Mouse (Mus musculus) neural tube, embryonic 13.5 days (tissue): Measurements from ENCODE around the gene Fbxl14. TPM values are rescaled to one million over a fixed set of nuclear protein-coding genes. Genes with fewer than 3 reads are reported as not detected.
"Not testable (repeated sequence)": the region's sequence is repeated elsewhere in the genome, so short reads cannot be mapped to it uniquely, and the experiment has no call there.

Experiments used
- ATAC-seq: fragments of 200-750 bp; cut with Nextera tagmentation; 2 replicates; pipeline ENCODE4 v1.8.0; 2017; ENCODE audit warnings: low read depth, mild to moderate bottlenecking, moderate TSS enrichment, moderate library complexity
- H3K27ac ChIP-seq: fragments of 300-500 bp; sonication (generic); replicated peaks from 2 replicates; pipeline ENCODE4 v1.5.1; 2015; ENCODE audit warnings: moderate library complexity, mild to moderate bottlenecking, inconsistent platforms
- H3K27me3 ChIP-seq: fragments of 300-500 bp; sonication (generic); 2 replicates; pipeline ENCODE4 v1.6.1; 2015; ENCODE audit warnings: mild to moderate bottlenecking, inconsistent platforms
- H3K36me3 ChIP-seq: fragments of 300-500 bp; sonication (generic); 2 replicates; pipeline ENCODE4 v1.6.1; 2015; ENCODE audit warnings: mild to moderate bottlenecking, inconsistent platforms
- H3K4me1 ChIP-seq: fragments of 300-500 bp; sonication (generic); replicated peaks from 2 replicates; pipeline ENCODE4 v1.6.1; 2015; ENCODE audit warnings: inconsistent platforms
- H3K4me2 ChIP-seq: fragments of 300-500 bp; sonication (generic); 2 replicates; pipeline ENCODE4 v1.6.1; 2015; ENCODE audit warnings: inconsistent platforms, mild to moderate bottlenecking, moderate library complexity
- H3K4me3 ChIP-seq: fragments of 300-500 bp; sonication (generic); 2 replicates; pipeline ENCODE4 v1.5.1; 2015; ENCODE audit warnings: mild to moderate bottlenecking, inconsistent platforms
- H3K9ac ChIP-seq: fragments of 300-500 bp; sonication (generic); 2 replicates; pipeline ENCODE4 v1.6.1; 2015; ENCODE audit warnings: moderate library complexity, mild to moderate bottlenecking, inconsistent platforms
- H3K9me3 ChIP-seq: fragments of 300-500 bp; sonication (generic); 2 replicates; pipeline ENCODE4 v1.6.1; 2016; ENCODE audit warnings: inconsistent platforms
- WGBS: fragments of 180-500 bp; shearing (Covaris S2); methylation state at CpG from one replicate; pipeline ENCODE4 v1.1.7; 2015; 5-methylcytosine and 5-hydroxymethylcytosine counted together
- polyA plus RNA-seq: library from polyadenylated mRNA; unstranded; fragments of >200 nt; fragmentation: Nextera tagmentation; extraction: Ambion mirVana; gene quantifications from 2 replicates; pipeline ENCODE4 v1.2.1, GENCODE M21; 2015

Gene Fbxl14
- polyA plus RNA-seq, 1 experiment from 2014 or later: 3.0 TPM

DNA sequence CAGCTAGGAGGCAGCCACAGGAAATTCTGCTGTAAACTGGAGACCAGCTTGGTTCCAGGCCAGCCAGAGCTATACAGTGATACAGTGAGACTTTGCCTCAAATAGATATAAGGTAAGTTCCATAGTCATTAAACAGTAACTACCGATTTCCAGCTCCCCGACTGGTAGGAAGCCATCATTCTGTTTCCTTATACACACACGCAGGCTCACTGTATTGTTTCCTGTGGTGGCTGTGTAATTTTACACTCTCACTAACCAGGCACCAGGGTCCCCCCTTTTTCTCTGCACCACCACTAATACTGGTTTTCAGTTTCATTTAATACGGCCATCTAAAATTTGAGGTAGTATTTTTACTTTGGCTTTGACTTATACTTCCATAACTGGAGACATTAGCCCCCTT is 5.5 kb upstream of the Fbxl14 start:
- peaks cover 16% of the 10 kb centered on the region for H3K4me1 ChIP-seq
- no peaks in the 10 kb centered on the region for H3K27me3 ChIP-seq
- WGBS: 89% methylated on average over 4 of the region's 4 CpGs
- no peak overlapping the region for H3K4me2 ChIP-seq
- no peak for ATAC-seq
- H3K4me3 ChIP-seq: no peak overlapping the region
- no peak overlapping the region for H3K9ac ChIP-seq
- no peaks in the 10 kb centered on the region for H3K36me3 ChIP-seq
- no peak overlapping the region for H3K27ac ChIP-seq
- H3K9me3 ChIP-seq: no peaks in the 10 kb centered on the region

DNA sequence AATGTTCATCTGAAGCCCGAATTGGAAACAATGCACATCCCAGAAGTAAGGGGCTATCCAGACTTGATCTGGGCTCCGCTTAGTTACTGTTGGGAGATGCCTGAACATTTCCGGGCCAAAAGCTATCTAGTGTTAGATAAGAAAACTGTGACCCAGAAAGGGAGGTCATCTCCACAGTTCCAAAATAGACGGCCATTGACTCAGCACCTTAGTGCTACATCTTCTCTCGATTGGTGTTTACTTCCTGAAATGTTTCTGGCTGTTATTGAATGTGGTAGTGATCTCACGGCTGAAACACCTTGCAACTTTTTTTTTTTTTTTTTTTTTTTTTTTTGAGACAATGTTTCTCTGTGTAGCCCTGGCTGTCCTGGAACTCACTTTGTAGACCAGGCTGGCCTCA is 3.5 kb upstream of the Fbxl14 start:
- H3K9ac ChIP-seq: no peak overlapping the region
- H3K4me3 ChIP-seq: no peak overlapping the region
- no peaks in the 10 kb centered on the region for H3K36me3 ChIP-seq
- peaks cover 25% of the 10 kb centered on the region for H3K4me1 ChIP-seq
- ATAC-seq: no peak
- no peak overlapping the region for H3K27ac ChIP-seq
- no peak overlapping the region for H3K4me2 ChIP-seq
- 87% methylated on average over 6 of the region's 6 CpGs for WGBS
- no peaks in the 10 kb centered on the region for H3K27me3 ChIP-seq
- H3K9me3 ChIP-seq: no peaks in the 10 kb centered on the region

DNA sequence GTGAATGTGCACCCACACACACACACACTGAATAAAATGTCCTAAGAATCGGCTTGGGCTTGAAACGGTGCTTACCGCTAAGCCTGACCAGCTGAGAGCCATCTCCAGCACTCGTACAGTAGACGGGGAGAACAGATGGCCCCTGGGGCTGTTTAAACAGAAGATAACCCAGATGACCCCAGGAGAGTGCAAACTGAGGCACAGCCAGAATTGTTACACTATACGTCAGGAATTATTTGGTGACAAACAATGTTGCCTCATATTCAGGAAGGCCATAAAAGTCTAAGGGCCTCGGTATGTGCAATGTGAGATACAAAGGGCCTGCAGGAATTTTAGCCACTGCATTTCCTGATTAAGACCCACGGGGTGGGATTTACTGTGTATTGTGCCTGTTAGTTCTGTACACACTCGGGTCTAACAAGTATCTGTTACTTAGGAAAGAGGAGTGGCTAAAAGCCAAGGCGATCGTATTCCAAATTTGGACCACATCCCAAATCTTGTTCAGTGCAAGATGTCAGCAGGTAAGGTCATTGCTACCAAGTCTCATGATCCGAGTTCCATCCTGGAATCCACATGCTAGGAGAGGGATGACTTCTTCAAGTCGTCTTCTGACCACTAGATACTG is 1.7 kb upstream of the Fbxl14 start:
- Histone ChIP-seq H3K4me2 (peak overlapping the region; percentile 68; the same call in 1 of the 2 replicates), H3K27ac (no peak overlapping the region), H3K4me3 (no peak overlapping the region), H3K9ac (peak overlapping the region; percentile 95; the same call in 1 of the 2 replicates), H3K4me1 (peaks cover 41% of the 10 kb centered on the region), H3K36me3 (no peaks in the 10 kb centered on the region), H3K27me3 (no peaks in the 10 kb centered on the region), H3K9me3 (no peaks in the 10 kb centered on the region)
- ATAC-seq: no peak
- WGBS: 46% methylated on average over 13 of the region's 13 CpGs

DNA sequence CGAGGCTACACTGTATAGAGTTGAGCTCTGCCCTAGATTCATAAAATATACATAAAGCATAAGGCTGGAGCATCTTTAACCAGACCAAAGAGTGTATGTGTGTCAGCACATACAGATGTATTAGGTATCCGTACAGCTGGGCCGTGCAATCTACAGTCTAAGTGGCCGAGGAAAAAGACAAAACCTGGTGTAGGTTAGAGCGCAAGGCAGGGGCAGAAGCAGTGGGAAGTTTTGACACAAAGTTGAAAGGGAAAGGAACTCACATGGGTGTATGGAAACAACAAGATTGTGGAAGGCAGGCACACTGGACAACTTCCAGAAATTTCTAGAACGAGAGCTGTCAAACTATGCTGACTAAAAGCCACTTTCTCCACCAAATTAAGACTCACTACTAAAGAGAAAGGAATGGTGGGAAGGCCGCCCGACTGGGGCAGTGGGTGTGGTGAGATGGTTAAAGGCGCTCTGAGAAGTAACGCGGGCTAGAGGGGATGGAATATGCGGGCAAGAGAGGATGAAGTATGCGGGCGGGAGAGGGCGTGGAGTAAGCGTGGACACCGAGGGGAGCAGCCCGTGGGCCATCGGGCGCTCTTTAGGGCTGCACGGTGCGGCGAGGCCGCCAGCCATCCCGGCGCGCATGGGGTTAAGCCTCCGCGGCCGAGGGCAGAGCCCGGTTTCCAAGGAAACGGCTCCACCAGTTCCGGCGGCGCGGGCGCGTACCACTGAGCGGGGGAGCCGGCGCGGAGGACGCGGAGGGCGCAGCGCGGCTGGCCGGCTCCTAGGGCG is 717 bp upstream of the Fbxl14 start:
- peak overlapping the region; percentile 100 for H3K27ac ChIP-seq
- no peaks in the 10 kb centered on the region for H3K9me3 ChIP-seq
- H3K36me3 ChIP-seq: peaks cover 6% of the 10 kb centered on the region; the same call in 1 of the 2 replicates
- peak overlapping the region; percentile 68 for H3K4me2 ChIP-seq
- peaks cover 51% of the 10 kb centered on the region for H3K4me1 ChIP-seq
- H3K27me3 ChIP-seq: no peaks in the 10 kb centered on the region
- peak overlapping the region; percentile 94 for H3K4me3 ChIP-seq
- peak overlapping the region; percentile 95 for H3K9ac ChIP-seq
- ATAC-seq: peak; percentile 90
- WGBS: 2% methylated on average over 47 of the region's 49 CpGs

DNA sequence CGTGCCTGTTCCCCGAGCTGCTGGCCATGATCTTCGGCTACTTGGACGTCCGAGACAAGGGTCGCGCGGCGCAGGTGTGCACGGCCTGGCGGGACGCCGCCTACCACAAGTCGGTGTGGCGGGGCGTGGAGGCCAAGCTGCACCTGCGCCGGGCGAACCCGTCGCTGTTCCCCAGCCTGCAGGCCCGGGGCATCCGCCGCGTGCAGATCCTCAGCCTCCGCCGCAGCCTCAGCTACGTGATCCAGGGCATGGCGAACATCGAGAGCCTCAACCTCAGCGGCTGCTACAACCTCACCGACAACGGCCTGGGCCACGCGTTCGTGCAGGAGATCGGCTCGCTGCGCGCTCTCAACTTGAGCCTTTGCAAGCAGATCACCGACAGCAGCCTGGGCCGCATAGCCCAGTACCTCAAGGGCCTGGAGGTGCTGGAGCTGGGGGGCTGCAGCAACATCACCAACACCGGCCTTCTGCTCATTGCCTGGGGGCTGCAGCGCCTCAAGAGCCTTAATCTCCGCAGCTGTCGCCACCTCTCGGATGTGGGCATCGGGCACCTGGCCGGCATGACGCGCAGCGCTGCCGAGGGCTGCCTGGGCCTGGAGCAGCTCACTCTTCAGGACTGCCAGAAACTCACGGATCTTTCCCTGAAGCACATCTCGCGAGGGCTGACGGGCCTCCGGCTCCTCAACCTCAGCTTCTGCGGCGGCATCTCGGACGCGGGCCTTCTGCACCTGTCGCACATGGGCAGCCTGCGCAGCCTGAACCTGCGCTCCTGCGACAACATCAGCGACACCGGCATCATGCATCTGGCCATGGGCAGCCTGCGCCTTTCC is 623 bp downstream of the Fbxl14 start:
- WGBS: under 1% methylated on average over 70 of the region's 70 CpGs
- H3K27me3 ChIP-seq: no peaks in the 10 kb centered on the region
- peaks cover 16% of the 10 kb centered on the region for H3K36me3 ChIP-seq
- H3K9me3 ChIP-seq: no peaks in the 10 kb centered on the region
- peak overlapping the region; percentile 100 for H3K27ac ChIP-seq
- peak overlapping the region; percentile 100 for H3K4me2 ChIP-seq
- peak overlapping the region; percentile 94 for H3K4me3 ChIP-seq
- H3K9ac ChIP-seq: peak overlapping the region; percentile 95
- peaks cover 63% of the 10 kb centered on the region for H3K4me1 ChIP-seq
- peak; percentile 28 for ATAC-seq

DNA sequence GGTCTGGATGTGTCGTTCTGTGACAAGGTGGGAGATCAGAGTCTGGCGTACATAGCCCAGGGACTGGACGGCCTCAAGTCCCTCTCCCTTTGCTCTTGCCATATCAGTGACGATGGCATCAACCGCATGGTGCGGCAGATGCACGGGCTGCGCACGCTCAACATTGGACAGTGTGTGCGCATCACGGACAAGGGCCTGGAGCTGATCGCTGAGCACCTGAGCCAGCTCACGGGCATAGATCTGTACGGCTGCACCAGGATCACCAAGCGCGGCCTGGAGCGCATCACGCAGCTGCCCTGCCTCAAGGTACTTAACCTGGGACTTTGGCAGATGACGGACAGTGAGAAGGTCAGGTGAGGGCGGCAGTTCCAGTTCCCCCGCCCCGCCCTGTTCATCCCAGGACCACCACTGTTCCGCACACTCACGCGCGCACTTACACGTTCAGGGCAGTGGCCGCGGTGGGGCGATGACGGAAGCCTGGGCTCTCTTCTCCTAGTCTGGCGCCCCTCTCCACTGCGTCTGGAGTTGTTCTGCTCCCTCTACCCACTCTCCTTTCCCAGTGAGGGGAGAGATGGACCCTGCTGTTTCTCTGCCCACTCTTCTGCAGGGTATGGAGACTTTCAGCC is 1.4 kb downstream of the Fbxl14 start:
- ATAC-seq: peak; percentile 3
- under 1% methylated on average over 33 of the region's 33 CpGs for WGBS
- peak overlapping the region; percentile 95 for H3K9ac ChIP-seq
- H3K4me2 ChIP-seq: peak overlapping the region; percentile 100
- H3K27ac ChIP-seq: peak overlapping the region; percentile 100
- H3K4me3 ChIP-seq: peak overlapping the region; percentile 94
- peaks cover 71% of the 10 kb centered on the region for H3K4me1 ChIP-seq
- no peaks in the 10 kb centered on the region for H3K27me3 ChIP-seq
- peaks cover 16% of the 10 kb centered on the region for H3K36me3 ChIP-seq
- H3K9me3 ChIP-seq: no peaks in the 10 kb centered on the region

DNA sequence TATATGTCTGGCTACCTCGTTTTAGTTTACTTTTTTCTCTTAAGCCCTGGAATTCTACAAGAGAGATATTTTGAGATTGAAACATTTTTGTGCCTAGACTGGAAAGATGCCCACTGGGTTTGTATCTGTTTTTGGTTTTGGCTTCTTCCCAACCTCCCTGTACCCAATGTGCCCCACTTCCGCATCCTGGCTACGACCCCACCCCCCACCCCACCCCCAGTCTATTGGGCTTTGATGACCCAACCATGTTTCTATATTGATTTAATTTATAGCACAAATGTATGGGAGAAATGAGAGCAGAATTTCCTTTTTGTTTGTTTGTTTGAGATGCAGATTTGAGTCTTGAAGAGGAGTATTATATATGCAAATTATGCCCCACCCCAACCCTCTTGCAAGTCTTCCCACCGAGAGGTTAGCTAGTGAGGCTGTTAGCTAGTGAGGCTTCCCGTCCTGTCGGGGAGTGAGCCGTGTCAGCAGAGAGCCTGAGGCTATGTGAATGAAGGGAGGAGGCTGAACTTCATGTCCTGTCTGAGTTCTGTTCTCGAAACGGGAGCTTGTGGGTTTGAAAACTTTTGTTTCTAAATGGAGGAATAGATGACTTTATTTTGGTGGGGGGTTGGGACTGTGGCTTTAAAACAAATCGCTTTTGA is 2.4 kb downstream of the Fbxl14 start:
- H3K4me2 ChIP-seq: peak overlapping the region; percentile 100
- H3K4me1 ChIP-seq: peaks cover 75% of the 10 kb centered on the region
- not testable (repeated sequence) for H3K27me3 ChIP-seq, H3K9me3 ChIP-seq, ATAC-seq, H3K27ac ChIP-seq
- H3K36me3 ChIP-seq: peaks cover 16% of the 10 kb centered on the region
- 4% methylated on average over 10 of the region's 10 CpGs for WGBS
- H3K4me3 ChIP-seq: peak overlapping the region; percentile 94
- peak overlapping the region; percentile 64 for H3K9ac ChIP-seq

DNA sequence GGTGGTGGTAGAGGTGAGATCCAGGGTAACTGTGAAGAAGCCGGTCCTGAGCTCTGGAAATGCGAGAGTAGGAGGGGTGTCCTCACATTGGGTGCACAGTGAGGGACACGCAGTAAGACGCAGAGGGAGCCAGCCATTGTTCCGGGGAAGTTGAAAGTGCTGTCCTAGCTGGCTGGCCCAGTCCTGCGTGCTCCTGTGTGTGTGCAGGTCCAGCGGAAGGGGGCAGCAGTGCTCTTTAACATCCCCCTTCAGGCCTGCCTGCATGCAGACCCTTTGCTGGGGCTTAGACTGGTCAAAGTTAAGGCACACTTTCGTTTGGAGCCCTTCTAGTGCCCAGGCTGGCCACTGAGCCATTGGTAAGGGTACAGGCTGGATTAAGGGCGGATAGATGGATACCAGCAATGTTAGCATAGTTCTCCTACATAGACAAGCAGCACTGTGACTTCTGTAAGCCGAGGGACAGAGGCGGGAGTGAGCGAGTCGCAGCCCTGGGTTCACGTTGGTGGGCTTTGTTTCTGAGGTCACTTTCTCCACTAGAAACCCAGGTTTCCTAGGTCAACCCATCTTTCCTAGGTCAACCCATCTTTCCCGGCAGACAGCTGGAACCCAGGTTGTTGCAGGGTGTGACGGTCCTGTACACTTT is 3.6 kb downstream of the Fbxl14 start:
- H3K36me3 ChIP-seq: peaks cover 16% of the 10 kb centered on the region
- peaks cover 66% of the 10 kb centered on the region for H3K4me1 ChIP-seq
- H3K27me3 ChIP-seq: no peaks in the 10 kb centered on the region
- peak overlapping the region; percentile 94 for H3K4me3 ChIP-seq
- H3K27ac ChIP-seq: no peak overlapping the region
- H3K4me2 ChIP-seq: peak overlapping the region; percentile 100
- WGBS: 33% methylated on average over 16 of the region's 16 CpGs
- ATAC-seq: no peak
- peak overlapping the region; percentile 48 for H3K9ac ChIP-seq
- no peaks in the 10 kb centered on the region for H3K9me3 ChIP-seq

DNA sequence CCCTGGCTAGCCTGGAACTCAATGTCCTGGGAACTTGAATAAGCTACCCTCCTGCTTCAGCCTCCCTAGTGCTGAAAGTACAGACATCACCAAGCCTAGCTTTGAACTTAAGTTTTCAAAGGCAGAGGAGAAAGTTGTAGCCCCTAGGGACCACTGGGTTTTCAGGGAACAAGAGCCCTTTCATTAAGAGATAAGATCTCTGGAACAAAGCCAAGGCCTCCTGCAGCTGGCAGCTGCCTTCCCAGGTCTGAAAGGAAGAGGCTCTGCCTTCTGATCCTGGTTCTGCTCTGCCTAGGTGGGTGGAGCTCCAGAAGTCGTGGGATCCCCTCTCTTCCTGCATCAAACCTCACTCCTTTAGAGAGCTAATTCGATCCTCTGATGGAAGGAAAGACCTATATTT is 6.0 kb downstream of the Fbxl14 start:
- H3K27me3 ChIP-seq: no peaks in the 10 kb centered on the region
- H3K36me3 ChIP-seq: peaks cover 16% of the 10 kb centered on the region
- no peak overlapping the region for H3K4me3 ChIP-seq
- H3K9me3 ChIP-seq: no peaks in the 10 kb centered on the region
- H3K27ac ChIP-seq: peak overlapping the region; percentile 28; the same call in 1 of the 2 replicates
- WGBS: 14% methylated on average over 2 of the region's 2 CpGs
- peaks cover 62% of the 10 kb centered on the region for H3K4me1 ChIP-seq
- no peak overlapping the region for H3K9ac ChIP-seq
- ATAC-seq: no peak
- H3K4me2 ChIP-seq: no peak overlapping the region

DNA sequence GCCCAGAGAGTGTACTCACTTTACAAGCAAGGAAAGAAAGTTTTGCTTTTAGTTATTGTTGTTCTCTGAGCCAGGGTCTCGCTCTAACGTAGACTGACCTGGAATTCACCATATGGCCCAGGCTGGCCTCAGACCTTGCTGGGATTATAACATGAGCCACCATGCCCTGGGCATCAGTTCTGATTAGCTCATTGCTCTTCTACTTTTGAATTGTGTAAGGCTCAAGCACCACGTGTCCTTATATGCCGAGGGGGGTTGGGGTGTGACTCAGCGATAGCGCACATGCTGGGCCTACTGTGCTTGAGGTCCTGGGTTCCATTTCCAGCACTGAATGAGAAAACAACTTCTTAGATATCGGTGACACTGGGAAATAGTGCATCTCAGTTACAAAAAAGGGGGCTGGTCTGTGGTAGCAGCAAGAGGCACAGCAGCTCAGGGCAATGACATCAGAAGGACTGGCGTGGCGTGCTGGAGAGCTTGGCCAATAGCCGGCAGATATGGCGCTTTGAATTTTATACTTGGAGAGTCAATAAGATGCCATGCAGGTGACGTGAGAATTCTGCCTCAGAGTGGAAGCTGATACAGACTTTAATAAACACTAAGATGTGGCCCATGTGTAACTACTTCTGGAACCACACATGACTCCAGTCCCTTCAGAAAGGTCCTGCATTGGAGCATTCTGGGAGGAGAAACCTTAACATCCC is 7.1 kb downstream of the Fbxl14 start:
- Histone ChIP-seq H3K4me1 (peaks cover 64% of the 10 kb centered on the region), H3K27ac (no peak overlapping the region), H3K9me3 (no peaks in the 10 kb centered on the region), H3K4me3 (no peak overlapping the region), H3K9ac (no peak overlapping the region), H3K4me2 (no peak overlapping the region), H3K36me3 (peaks cover 16% of the 10 kb centered on the region), H3K27me3 (no peaks in the 10 kb centered on the region)
- ATAC-seq: no peak
- WGBS: 88% methylated on average over 12 of the region's 12 CpGs
